16 mouse cellular contexts compared by ENCODE assay signal in genomic region chr16:49807862-49808430, GRCm38 (mm10). TPM values are rescaled to one million over a fixed set of nuclear protein-coding genes. Genes with fewer than 3 reads are reported as not detected.
DNase-seq lines count a peak whose midpoint lies in the region; ATAC-seq and TF ChIP-seq lines count a peak whose summit lies in the region.
"Had no signal": no experiment of that assay in that cellular context is flagged by ENCODE, and none has a peak within 500 bp of the region (broad histone marks: within the 10 kb centered on the region; RNA-seq: fewer than 3 reads in every experiment).

No protein-coding gene starts in this region.

- no peaks in the 10 kb centered on the region for H3K36me3 ChIP-seq in forebrain, postnatal 0 days (ENCODE audit: insufficient read depth)
- no peaks in the 10 kb centered on the region for H3K36me3 ChIP-seq in forebrain, embryonic 11.5 days (ENCODE audit: control insufficient read depth, insufficient read depth, low read length)
- no peaks in the 10 kb centered on the region for H3K36me3 ChIP-seq in lung, embryonic 14.5 days (ENCODE audit: insufficient read depth)
- H3K36me3 ChIP-seq: embryonic facial prominence, embryonic 13.5 days; forebrain, embryonic 12.5 days; heart, embryonic 12.5 days; liver, embryonic 13.5 days; neural tube, embryonic 13.5 days had no signal

- peak; percentile 57 for DNase-seq in forebrain, postnatal 0 days
- DNase-seq in forebrain, embryonic 11.5 days (ENCODE audit: low spot score), result no peak
- no peak for DNase-seq in lung, embryonic 14.5 days
- DNase-seq in lung, postnatal 14 days, result no peak
- peak; percentile 10 for DNase-seq in right cerebral cortex, postnatal 25 days
- DNase-seq: gastrocnemius, postnatal 25 days; heart, postnatal 4 days; kidney, postnatal 10 days; liver, embryonic 13.5 days; thymus, adult 18-20 months had no signal

- no peak for TF ChIP-seq POLR2A in bone marrow, adult 2 months (IDR thresholded peaks at IDR 0.05; ENCODE audit: borderline replicate concordance, control insufficient read depth, low read depth, low read length)

- no peak overlapping the region for H3K9ac ChIP-seq in forebrain, postnatal 0 days
- no peak overlapping the region for H3K9ac ChIP-seq in forebrain, embryonic 11.5 days (ENCODE audit: low read length)
- H3K9ac ChIP-seq in lung, embryonic 14.5 days, result no peak overlapping the region
- H3K9ac ChIP-seq: embryonic facial prominence, embryonic 13.5 days; forebrain, embryonic 12.5 days; heart, embryonic 12.5 days; neural tube, embryonic 13.5 days had no signal

- H3K9me3 ChIP-seq in forebrain, postnatal 0 days (ENCODE audit: low read length), result no peaks in the 10 kb centered on the region
- no peaks in the 10 kb centered on the region for H3K9me3 ChIP-seq in forebrain, embryonic 11.5 days (ENCODE audit: control insufficient read depth, low read length)
- H3K9me3 ChIP-seq in lung, embryonic 14.5 days (ENCODE audit: low read depth, low read length), result no peaks in the 10 kb centered on the region
- H3K9me3 ChIP-seq: embryonic facial prominence, embryonic 13.5 days; forebrain, embryonic 12.5 days; heart, embryonic 12.5 days; liver, embryonic 13.5 days; neural tube, embryonic 13.5 days had no signal

- H3K27me3 ChIP-seq in forebrain, postnatal 0 days (ENCODE audit: insufficient read depth, low read length), result no peaks in the 10 kb centered on the region
- H3K27me3 ChIP-seq in forebrain, embryonic 11.5 days (ENCODE audit: control insufficient read depth, insufficient read depth, low read length), result no peaks in the 10 kb centered on the region
- no peaks in the 10 kb centered on the region for H3K27me3 ChIP-seq in lung, embryonic 14.5 days (ENCODE audit: insufficient read depth, low read length)
- H3K27me3 ChIP-seq: embryonic facial prominence, embryonic 13.5 days; forebrain, embryonic 12.5 days; liver, embryonic 13.5 days; neural tube, embryonic 13.5 days had no signal

- 74% methylated on average over 18 of the region's 18 CpGs for WGBS in forebrain, postnatal 0 days
- 87% methylated on average over 18 of the region's 18 CpGs for WGBS in forebrain, embryonic 11.5 days
- 60% methylated on average over 18 of the region's 18 CpGs for WGBS in lung, embryonic 14.5 days
- 74% methylated on average over 18 of the region's 18 CpGs for WGBS in bone marrow, adult 2 months

- ATAC-seq in forebrain, postnatal 0 days, result peak; percentile 19; the same call in 1 of the 2 replicates
- no peak for ATAC-seq in forebrain, embryonic 11.5 days (replicated peaks; ENCODE audit: low FRiP score)
- ATAC-seq in lung, embryonic 14.5 days (ENCODE audit: insufficient read depth), result no peak
- no peak for ATAC-seq in inflammation-experienced regulatory T-cells, adult 6 months

- H3K27ac ChIP-seq in forebrain, postnatal 0 days (ENCODE audit: low read depth, low read length), result no peak overlapping the region; the same call in 1 of the 2 replicates
- H3K27ac ChIP-seq in forebrain, embryonic 11.5 days (ENCODE audit: low read depth, low read length), result no peak overlapping the region
- no peak overlapping the region for H3K27ac ChIP-seq in lung, embryonic 14.5 days (ENCODE audit: low read depth)
- peak overlapping the region; percentile 18 for H3K27ac ChIP-seq in bone marrow, adult 2 months (ENCODE audit: control insufficient read depth, insufficient read depth, low read depth, low read length, poor library complexity)
- H3K27ac ChIP-seq: embryonic facial prominence, embryonic 13.5 days; forebrain, embryonic 12.5 days; neural tube, embryonic 13.5 days had no signal

- TF ChIP-seq CTCF in forebrain, postnatal 0 days (IDR thresholded peaks at IDR 0.05; ENCODE audit: low read depth), result no peak
- TF ChIP-seq CTCF in lung, embryonic 14.5 days (IDR thresholded peaks at IDR 0.05; ENCODE audit: low read depth), result no peak
- no peak for TF ChIP-seq CTCF in bone marrow, adult 2 months (IDR thresholded peaks at IDR 0.05; ENCODE audit: control insufficient read depth, insufficient read depth, low read length)

- no peak overlapping the region for H3K4me3 ChIP-seq in forebrain, postnatal 0 days (ENCODE audit: low read depth, low read length)
- H3K4me3 ChIP-seq in forebrain, embryonic 11.5 days (ENCODE audit: low read depth, low read length), result no peak overlapping the region
- no peak overlapping the region for H3K4me3 ChIP-seq in lung, embryonic 14.5 days (ENCODE audit: low read depth, low read length)
- peak overlapping the region; percentile 2 for H3K4me3 ChIP-seq in bone marrow, adult 2 months (replicated peaks; ENCODE audit: control insufficient read depth, low read depth, low read length)
- H3K4me3 ChIP-seq: embryonic facial prominence, embryonic 13.5 days; forebrain, embryonic 12.5 days; heart, embryonic 12.5 days; liver, embryonic 13.5 days; neural tube, embryonic 13.5 days had no signal

- H3K4me2 ChIP-seq in forebrain, postnatal 0 days (ENCODE audit: low read depth), result no peak overlapping the region
- H3K4me2 ChIP-seq in forebrain, embryonic 11.5 days (ENCODE audit: low read depth, low read length, severe bottlenecking), result no peak overlapping the region
- 0 out of 2 replicates have a peak overlapping the region, but pooled peaks have one; percentile 7 for H3K4me2 ChIP-seq in lung, embryonic 14.5 days
- H3K4me2 ChIP-seq: embryonic facial prominence, embryonic 13.5 days; forebrain, embryonic 12.5 days; heart, embryonic 12.5 days; liver, embryonic 13.5 days; neural tube, embryonic 13.5 days had no signal

- peaks cover 10% of the 10 kb centered on the region; the same call in 1 of the 2 replicates for H3K4me1 ChIP-seq in forebrain, postnatal 0 days (ENCODE audit: insufficient read depth)
- H3K4me1 ChIP-seq in forebrain, embryonic 11.5 days (replicated peaks; ENCODE audit: control insufficient read depth, insufficient read depth, low read length), result peaks cover 7% of the 10 kb centered on the region
- H3K4me1 ChIP-seq in lung, embryonic 14.5 days (ENCODE audit: insufficient read depth), result 0 out of 2 replicates have a peak, but pooled peaks cover 3% of the 10 kb centered on the region
- peaks cover 5% of the 10 kb centered on the region; the same call in 1 of the 2 replicates for H3K4me1 ChIP-seq in bone marrow, adult 2 months (ENCODE audit: control insufficient read depth, insufficient read depth, low read length)

RNA-seq across cellular contexts. Expression of gene Cd47, which starts 7.6 kb away (rescaled TPM):
- 46.4 and 47.3 TPM in 2 replicates for total RNA-seq in forebrain, postnatal 0 days (2014; rRNA removed)
- polyA plus RNA-seq in forebrain, postnatal 0 days (2015; fragmentation: Nextera tagmentation; extraction: Ambion mirVana), result 135 and 210 TPM in 2 replicates
- 45.4 and 47.6 TPM in 2 replicates for polyA plus RNA-seq in forebrain, embryonic 11.5 days (2014; fragmentation: Nextera tagmentation; extraction: Ambion mirVana)
- polyA plus RNA-seq in lung, embryonic 14.5 days (2014; fragmentation: Nextera tagmentation; extraction: Ambion mirVana), result 96.3 and 104 TPM in 2 replicates
- 159 and 163 TPM in 2 replicates for polyA plus RNA-seq in bone marrow, adult 2 months (2011; ENCODE audit: insufficient read depth, insufficient read length, low replicate concordance, missing spikeins)
- 100 to 1,000 TPM; 201 to 329 (median 236) TPM for polyA plus RNA-seq in inflammation-experienced regulatory T-cells, adult 6 months (2017; shearing (Covaris generic))

Comparison
In these comparisons a context has a peak if more than half of its experiments do, and no peak if none do; other contexts are left out.
1. DNase-seq: peak in forebrain, postnatal 0 days (single experiment) and right cerebral cortex, postnatal 25 days (single experiment); none in forebrain, embryonic 11.5 days (single experiment), lung, embryonic 14.5 days (single experiment) and lung, postnatal 14 days (single experiment).